Mouse (Mus musculus): ENCODE data around the gene Gm47791.

- no peak for TF ChIP-seq CTCF (conservative IDR thresholded peaks at IDR 0.05; ENCODE audit: low read length)
- no peak for TF ChIP-seq NANOG (IDR thresholded peaks at IDR 0.05; ENCODE audit: borderline replicate concordance, low read length)
Observed at GRCm38 (mm10) chr1:82793110-82793509, 22.1 kb upstream of the Gm47791 start.
